Mouse (Mus musculus) heart, adult 2 months (tissue): ENCODE data around the gene Ccdc34.

ENCODE experiments used
- CTCF ChIP-seq: fragments of 200-600 bp; IDR thresholded peaks from 2 replicates; pipeline ENCODE4 v1.8.1; 2022; ENCODE audit warnings: antibody characterized with exemption, mild to moderate bottlenecking, moderate library complexity
- POLR2A ChIP-seq: fragments of 200-500 bp; IDR thresholded peaks from 2 replicates; pipeline ENCODE4 v1.6.1; 2011; ENCODE audit warnings: mild to moderate bottlenecking, low read depth, low read length, control low read depth; ENCODE audit not compliant: insufficient read depth

DNA sequence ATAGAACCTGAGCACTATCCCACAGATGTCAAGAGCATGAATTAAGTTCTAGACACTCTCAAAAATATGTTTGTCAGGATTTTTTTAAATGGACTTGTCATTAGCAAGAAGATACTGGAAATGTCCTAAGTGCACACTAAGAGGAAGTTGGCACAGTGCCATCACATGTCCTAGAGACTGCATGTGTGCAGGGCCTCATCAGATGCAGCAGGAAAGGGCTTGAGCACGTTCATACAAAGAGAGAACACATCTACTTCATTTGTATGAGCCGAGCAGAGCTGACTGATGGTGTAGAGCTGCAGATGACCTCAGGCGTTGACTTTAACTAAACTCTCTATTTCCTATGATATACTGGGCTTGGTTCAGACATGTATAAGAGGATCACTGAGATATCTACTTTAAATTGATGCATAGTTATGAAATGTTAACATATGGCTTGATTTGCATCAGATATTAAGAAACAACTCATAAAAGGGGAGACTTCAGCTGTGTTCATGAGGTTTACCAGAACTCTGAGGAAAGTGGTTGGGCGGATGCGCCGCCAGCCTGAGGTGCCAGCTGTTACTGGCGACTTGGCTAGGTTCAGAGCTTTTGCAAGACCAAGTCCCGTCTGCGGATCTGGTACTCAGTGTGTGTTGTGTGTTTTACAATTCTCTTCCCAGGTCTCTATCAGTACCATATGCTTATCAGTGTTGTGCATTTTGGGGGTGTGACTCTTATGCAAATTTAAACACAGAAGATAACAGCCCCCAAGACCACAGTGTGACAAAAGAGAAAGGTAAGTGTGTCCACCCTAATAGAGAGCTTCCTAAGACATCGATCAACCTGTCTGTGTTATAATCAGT lies 10.0 kb upstream of the Ccdc34 start:
- TF ChIP-seq POLR2A (no peak), CTCF (no peak)
